Mouse (Mus musculus): ENCODE measurements around the gene Scrn1.

DNA sequence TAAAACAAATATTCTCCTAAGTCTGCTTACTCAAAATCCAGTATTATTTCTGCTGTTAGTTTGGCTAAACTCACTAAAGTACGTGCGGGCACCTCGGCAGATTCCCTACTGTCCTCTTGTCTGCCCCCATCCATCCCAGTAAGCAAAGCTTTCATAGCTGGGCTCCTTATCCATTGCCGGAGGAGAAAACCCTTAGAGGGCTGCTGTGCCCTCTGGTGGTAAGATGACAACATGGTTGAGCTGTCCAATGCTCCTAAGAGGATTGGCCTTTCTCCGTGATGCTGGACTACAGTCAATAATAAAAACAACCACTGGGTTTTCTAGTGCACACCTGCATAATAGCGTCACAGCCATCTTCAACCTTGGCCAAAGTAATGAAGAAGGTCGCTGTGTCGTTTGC, 59.3 kb downstream of the Scrn1 start:
- TF ChIP-seq POLR2A (IDR thresholded peaks at IDR 0.05; ENCODE audit: insufficient read depth, low read depth, low read length) (no peak), CTCF (IDR thresholded peaks at IDR 0.05) (peak; percentile 86), EP300 (IDR thresholded peaks at IDR 0.05; ENCODE audit: insufficient read depth, low read depth, low read length) (0 out of 2 replicates have a peak, but pooled peaks have one; percentile 62)
